Mouse (Mus musculus): ENCODE measurements around the gene Ppp1r3c. TPM values are rescaled to one million over a fixed set of nuclear protein-coding genes. Genes with fewer than 3 reads are reported as not detected.

The Ppp1r3c gene
- polyA plus RNA-seq, 1 experiment, result 10.6 TPM

Other genes with a start within 250 kb of the Ppp1r3c start
- 3.3 and 3.6 TPM in 2 replicates for gene Hectd2, start 182.0 kb downstream of the Ppp1r3c start, polyA plus RNA-seq (2012; rRNA removed)
- gene Tnks2, start 97.6 kb upstream of the Ppp1r3c start, polyA plus RNA-seq (2012; rRNA removed), result 56.5 and 59.2 TPM in 2 replicates
- gene Fgfbp3, start 183.0 kb upstream of the Ppp1r3c start, polyA plus RNA-seq (2012; rRNA removed), result 3.8 and 4.6 TPM in 2 replicates
- 9.1 and 9.6 TPM in 2 replicates for gene Btaf1, start 189.4 kb upstream of the Ppp1r3c start, polyA plus RNA-seq (2012; rRNA removed)

Measured in urinary bladder, adult 2 months (tissue).